ENCODE assay signal across 8 mouse cellular contexts in the genomic region with DNA sequence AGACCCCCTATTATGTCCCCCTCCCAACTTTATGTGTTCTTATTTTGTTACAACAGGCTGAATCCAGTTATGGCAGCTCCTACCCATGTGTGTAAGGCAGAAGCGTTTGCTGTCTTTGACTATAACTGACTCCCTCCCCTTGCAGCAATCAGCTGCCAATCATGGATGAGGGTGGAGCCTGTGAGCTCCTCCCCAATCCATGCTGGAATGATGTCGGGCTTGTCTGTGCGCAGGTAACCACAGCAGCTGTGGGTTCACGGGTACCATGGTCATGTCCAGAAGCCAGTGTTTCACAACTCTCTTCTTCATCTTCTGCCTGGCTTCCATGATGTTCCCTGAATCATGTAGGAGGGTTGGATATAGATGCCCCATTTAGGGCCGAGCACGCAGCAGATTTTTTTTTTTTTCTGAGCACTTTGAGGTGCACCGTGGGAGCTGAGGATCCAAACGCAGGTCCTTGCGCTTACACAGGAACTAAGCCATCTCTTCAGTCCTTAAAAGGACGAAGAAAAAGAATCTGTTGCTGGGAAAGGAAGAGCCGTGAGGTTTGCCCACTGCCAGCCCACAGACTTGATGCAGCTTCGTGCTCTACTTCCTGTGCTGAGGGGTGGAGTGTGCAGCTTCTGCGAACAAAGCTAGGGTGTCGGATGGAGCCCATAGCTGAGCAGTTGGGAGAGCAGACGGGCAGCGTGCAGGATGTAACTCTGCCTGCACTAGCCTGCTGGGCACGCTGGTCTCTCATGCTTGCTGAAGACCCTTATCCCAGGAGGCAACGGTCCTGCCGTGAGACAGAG. TPM values are rescaled to one million over a fixed set of nuclear protein-coding genes. Genes with fewer than 3 reads are reported as not detected.
DNase-seq lines count a peak whose midpoint lies in the region; ATAC-seq and TF ChIP-seq lines count a peak whose summit lies in the region.

No protein-coding gene starts in this region.

- TF ChIP-seq CTCF in hindbrain, postnatal 0 days (IDR thresholded peaks at IDR 0.05; ENCODE audit: low read depth): no peak

- no peak overlapping the region for H3K4me2 ChIP-seq in hindbrain, postnatal 0 days (ENCODE audit: low read depth, low read length)
- no peak overlapping the region for H3K4me2 ChIP-seq in hindbrain, embryonic 13.5 days

- intact Hi-C loops in left cerebral cortex, postnatal 14 days (cut with DNase I): no loop called here

- no peaks in the 10 kb centered on the region for H3K4me1 ChIP-seq in hindbrain, postnatal 0 days (ENCODE audit: insufficient read depth, low read length)
- peaks cover 17% of the 10 kb centered on the region for H3K4me1 ChIP-seq in hindbrain, embryonic 13.5 days (replicated peaks)

- no peak overlapping the region for H3K9ac ChIP-seq in hindbrain, postnatal 0 days (replicated peaks; ENCODE audit: low read length)
- H3K9ac ChIP-seq in hindbrain, embryonic 13.5 days: no peak overlapping the region

- no peak overlapping the region for H3K27ac ChIP-seq in hindbrain, postnatal 0 days
- H3K27ac ChIP-seq in hindbrain, embryonic 13.5 days: no peak overlapping the region

- DNase-seq in hindbrain, postnatal 0 days (ENCODE audit: low spot score): peak; percentile 10
- peak; percentile 42 for DNase-seq in ZHBTc4 (ENCODE audit: low read depth, low spot score)
- DNase-seq in left cerebral cortex, postnatal 14 days (ENCODE audit: low spot score in 2 of 2): peak; percentile 37 to 57
- peak; percentile 54 for DNase-seq in right cerebral cortex, adult 18-20 months
- no peak for DNase-seq in adipocyte (ENCODE audit: low spot score)
- DNase-seq in yolk sac, embryonic 10.5 days (ENCODE audit: low spot score): no peak
- DNase-seq in c-Kit-positive CD71-positive TER-119-positive erythroid progenitor cells, embryonic 14.5 days (ENCODE audit: low spot score): no peak

- H3K36me3 ChIP-seq in hindbrain, postnatal 0 days (ENCODE audit: insufficient read depth, low read length): no peaks in the 10 kb centered on the region
- no peaks in the 10 kb centered on the region for H3K36me3 ChIP-seq in hindbrain, embryonic 13.5 days

- H3K27me3 ChIP-seq in hindbrain, postnatal 0 days (ENCODE audit: insufficient read depth, low read length): no peaks in the 10 kb centered on the region
- no peaks in the 10 kb centered on the region for H3K27me3 ChIP-seq in hindbrain, embryonic 13.5 days

- H3K4me3 ChIP-seq in hindbrain, postnatal 0 days (ENCODE audit: low read length): no peak overlapping the region
- H3K4me3 ChIP-seq in hindbrain, embryonic 13.5 days: no peak overlapping the region

- H3K9me3 ChIP-seq in hindbrain, postnatal 0 days (ENCODE audit: low read length): no peaks in the 10 kb centered on the region
- H3K9me3 ChIP-seq in hindbrain, embryonic 13.5 days: no peaks in the 10 kb centered on the region

- 65% methylated on average over 19 of the region's 19 CpGs for WGBS in hindbrain, postnatal 0 days
- 66% methylated on average over 19 of the region's 19 CpGs for WGBS in hindbrain, embryonic 13.5 days

- ATAC-seq in hindbrain, postnatal 0 days: no peak
- ATAC-seq in hindbrain, embryonic 13.5 days (ENCODE audit: low FRiP score): no peak

RNA-seq across cellular contexts. Expression of a gene that starts 43.5 kb away (rescaled TPM):
- total RNA-seq in hindbrain, postnatal 0 days (2014; rRNA removed): 0.18 TPM in 1 of 2 replicates, not detected in the other
- polyA plus RNA-seq in hindbrain, postnatal 0 days (2015; fragmentation: Nextera tagmentation; extraction: Ambion mirVana): 0.18 TPM in 1 of 2 replicates, not detected in the other
- polyA plus RNA-seq in hindbrain, embryonic 13.5 days (2015; fragmentation: Nextera tagmentation; extraction: Ambion mirVana): 0.10 and 0.17 TPM in 2 replicates
- under 1 TPM; 0.27 to 0.37 TPM for total RNA-seq in left cerebral cortex, postnatal 14 days (2021)

Comparison
In these comparisons a context has a peak if more than half of its experiments do, and no peak if none do; other contexts are left out.
1. DNase-seq: peak in hindbrain, postnatal 0 days (single experiment), ZHBTc4 (single experiment), left cerebral cortex, postnatal 14 days (2 of 2) and right cerebral cortex, adult 18-20 months (single experiment); none in adipocyte (single experiment), yolk sac, embryonic 10.5 days (single experiment) and c-Kit-positive CD71-positive TER-119-positive erythroid progenitor cells, embryonic 14.5 days (single experiment).